Mouse (Mus musculus): ENCODE data around the gene Ywhag.

GRCm38 (mm10) chr5:135894958-135895357, 39.5 kb downstream of the Ywhag start:
- TF ChIP-seq EP300 (IDR thresholded peaks at IDR 0.05; ENCODE audit: insufficient read depth, low read depth, low read length) (no peak), CTCF (IDR thresholded peaks at IDR 0.05) (no peak)

Measured in heart, adult 2 months (tissue).